Mouse (Mus musculus): ENCODE measurements at regions not wholly inside any gene's neighbourhood (a gene's known extent, or its start where the extent isn't known, plus 50 kb on each side); places are given as distances from the start of the nearest gene placed in this dataset.

GRCm38 (mm10) chr4:39508866-39509265, 58.8 kb downstream of the 1700009N14Rik start:
- Histone ChIP-seq H3K4me1 (ENCODE audit: insufficient read depth) (no peaks in the 10 kb centered on the region), H3K9me3 (ENCODE audit: low read length) (no peaks in the 10 kb centered on the region), H3K4me3 (ENCODE audit: low read depth, low read length) (no peak overlapping the region), H3K4me2 (ENCODE audit: low read depth, low read length) (no peak overlapping the region), H3K27me3 (ENCODE audit: insufficient read depth, low read length) (no peaks in the 10 kb centered on the region), H3K9ac (replicated peaks) (no peak overlapping the region), H3K27ac (ENCODE audit: low read depth) (no peak overlapping the region), H3K36me3 (replicated peaks; ENCODE audit: insufficient read depth, low read length) (no peaks in the 10 kb centered on the region)
- WGBS (ENCODE audit: insufficient replicate concordance) = 84% methylated on average over 6 of the region's 6 CpGs
- ATAC-seq (no peak), DNase-seq (no peak)
- TF ChIP-seq EP300 (IDR thresholded peaks at IDR 0.05; ENCODE audit: low read depth) (no peak), CTCF (IDR thresholded peaks at IDR 0.05; ENCODE audit: low read depth) (no peak)

DNA sequence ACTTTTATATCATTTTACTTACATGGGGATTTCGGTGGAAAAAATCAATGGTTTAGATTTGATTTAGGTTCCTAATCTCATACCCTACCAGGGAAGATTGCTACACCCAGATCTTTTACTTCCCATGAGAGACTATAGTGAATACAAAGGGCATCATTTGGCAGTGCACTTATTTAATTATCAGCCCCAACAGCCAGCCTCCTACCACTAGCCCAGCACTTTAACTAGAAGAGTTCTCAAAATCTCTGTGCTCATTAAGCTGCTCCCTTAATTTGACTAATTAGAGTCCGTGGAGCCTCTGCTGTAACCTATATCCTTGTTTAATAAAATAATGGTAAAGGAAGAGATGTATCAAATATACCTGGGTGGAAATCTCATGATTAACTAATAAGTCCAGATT, 77.4 kb downstream of the 1700009N14Rik start:
- Histone ChIP-seq H3K4me3 (ENCODE audit: low read depth, low read length) (no peak overlapping the region), H3K9me3 (ENCODE audit: low read length) (no peaks in the 10 kb centered on the region), H3K4me1 (ENCODE audit: insufficient read depth) (no peaks in the 10 kb centered on the region), H3K27me3 (ENCODE audit: insufficient read depth, low read length) (no peaks in the 10 kb centered on the region), H3K4me2 (ENCODE audit: low read depth, low read length) (no peak overlapping the region), H3K9ac (replicated peaks) (no peak overlapping the region), H3K36me3 (replicated peaks; ENCODE audit: insufficient read depth, low read length) (no peaks in the 10 kb centered on the region), H3K27ac (ENCODE audit: low read depth) (no peak overlapping the region)
- TF ChIP-seq CTCF (IDR thresholded peaks at IDR 0.05; ENCODE audit: low read depth) = no peak
- no peak for TF ChIP-seq EP300 (IDR thresholded peaks at IDR 0.05; ENCODE audit: low read depth)
- WGBS (ENCODE audit: insufficient replicate concordance) = 78% methylated on average over 2 of the region's 2 CpGs
- ATAC-seq (no peak), DNase-seq (no peak)

GRCm38 (mm10) chr4:39528661-39529060, 78.6 kb downstream of the 1700009N14Rik start:
- 72% methylated on average over 4 of the region's 4 CpGs for WGBS (ENCODE audit: insufficient replicate concordance)
- Histone ChIP-seq H3K36me3 (replicated peaks; ENCODE audit: insufficient read depth, low read length) (no peaks in the 10 kb centered on the region), H3K4me1 (ENCODE audit: insufficient read depth) (no peaks in the 10 kb centered on the region), H3K27me3 (ENCODE audit: insufficient read depth, low read length) (no peaks in the 10 kb centered on the region), H3K4me2 (ENCODE audit: low read depth, low read length) (no peak overlapping the region), H3K4me3 (ENCODE audit: low read depth, low read length) (no peak overlapping the region), H3K27ac (ENCODE audit: low read depth) (no peak overlapping the region), H3K9ac (replicated peaks) (no peak overlapping the region), H3K9me3 (ENCODE audit: low read length) (no peaks in the 10 kb centered on the region)
- DNase-seq (no peak), ATAC-seq (no peak)
- TF ChIP-seq EP300 (IDR thresholded peaks at IDR 0.05; ENCODE audit: low read depth) = no peak
- TF ChIP-seq CTCF (IDR thresholded peaks at IDR 0.05; ENCODE audit: low read depth) = no peak

GRCm38 (mm10) chr4:39556101-39556763, 106.1 kb downstream of the 1700009N14Rik start:
- no peaks in the 10 kb centered on the region for H3K9me3 ChIP-seq (ENCODE audit: low read length)
- no peak overlapping the region for H3K27ac ChIP-seq (ENCODE audit: low read depth)
- no peak overlapping the region for H3K4me2 ChIP-seq (ENCODE audit: low read depth, low read length)
- no peaks in the 10 kb centered on the region for H3K4me1 ChIP-seq (ENCODE audit: insufficient read depth)
- no peaks in the 10 kb centered on the region for H3K27me3 ChIP-seq (ENCODE audit: insufficient read depth, low read length)
- TF ChIP-seq CTCF (IDR thresholded peaks at IDR 0.05; ENCODE audit: low read depth) (no peak), EP300 (IDR thresholded peaks at IDR 0.05; ENCODE audit: low read depth) (no peak)
- H3K4me3 ChIP-seq (ENCODE audit: low read depth, low read length) = no peak overlapping the region
- ATAC-seq (peak; percentile 84), DNase-seq (no peak)
- WGBS (ENCODE audit: insufficient replicate concordance) = 68% methylated on average over 3 of the region's 3 CpGs
- no peaks in the 10 kb centered on the region for H3K36me3 ChIP-seq (replicated peaks; ENCODE audit: insufficient read depth, low read length)
- no peak overlapping the region for H3K9ac ChIP-seq (replicated peaks)

DNA sequence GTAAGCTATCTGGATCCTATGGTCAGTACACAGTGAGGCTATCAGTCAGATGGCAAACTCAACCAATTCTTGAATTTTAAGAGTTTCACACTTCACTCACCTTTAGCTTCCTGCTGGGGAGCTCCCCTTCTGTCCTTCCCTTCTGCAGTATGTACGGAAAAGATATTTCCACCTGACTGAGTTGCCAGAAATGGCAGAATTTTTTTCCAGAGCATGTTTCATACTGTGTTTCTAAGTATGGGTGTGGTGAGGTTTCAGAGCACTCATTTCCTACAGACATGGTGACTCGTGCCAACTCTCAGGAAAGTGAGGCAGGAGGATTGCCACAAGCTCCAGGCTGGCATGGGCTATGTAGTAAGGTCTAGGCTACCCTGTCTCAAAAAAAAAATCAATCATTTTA, 147.3 kb downstream of the 1700009N14Rik start:
- TF ChIP-seq CTCF (IDR thresholded peaks at IDR 0.05; ENCODE audit: low read depth) (no peak), EP300 (IDR thresholded peaks at IDR 0.05; ENCODE audit: low read depth) (no peak)
- Histone ChIP-seq H3K27ac (ENCODE audit: low read depth) (no peak overlapping the region), H3K9me3 (ENCODE audit: low read length) (no peaks in the 10 kb centered on the region), H3K27me3 (ENCODE audit: insufficient read depth, low read length) (no peaks in the 10 kb centered on the region), H3K36me3 (replicated peaks; ENCODE audit: insufficient read depth, low read length) (no peaks in the 10 kb centered on the region), H3K4me2 (ENCODE audit: low read depth, low read length) (no peak overlapping the region), H3K9ac (replicated peaks) (no peak overlapping the region), H3K4me3 (ENCODE audit: low read depth, low read length) (no peak overlapping the region), H3K4me1 (ENCODE audit: insufficient read depth) (no peaks in the 10 kb centered on the region)
- DNase-seq (no peak), ATAC-seq (no peak)
- WGBS (ENCODE audit: insufficient replicate concordance) = 55% methylated on average over 2 of the region's 2 CpGs

DNA sequence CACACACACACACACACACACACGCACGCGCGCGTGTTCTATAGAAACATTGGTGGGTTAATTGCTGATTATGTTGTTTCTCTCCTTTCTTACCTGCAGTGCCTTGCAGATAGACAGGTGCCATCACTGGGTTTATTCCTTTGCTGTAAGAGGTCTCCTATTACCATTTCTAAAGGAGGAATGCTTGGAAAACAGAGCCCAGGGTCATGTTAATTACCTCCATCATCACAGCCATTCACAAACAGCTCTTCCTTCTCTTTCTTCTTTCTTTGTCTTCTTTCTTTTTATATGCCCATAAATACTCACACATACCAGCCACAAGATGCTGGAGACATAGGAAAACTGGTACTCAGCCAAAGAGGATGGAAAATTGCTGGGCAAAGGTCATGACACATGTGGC, 155.0 kb downstream of the 1700009N14Rik start:
- Histone ChIP-seq H3K36me3 (replicated peaks; ENCODE audit: insufficient read depth, low read length) (no peaks in the 10 kb centered on the region), H3K9ac (replicated peaks) (no peak overlapping the region), H3K27me3 (ENCODE audit: insufficient read depth, low read length) (no peaks in the 10 kb centered on the region), H3K9me3 (ENCODE audit: low read length) (no peaks in the 10 kb centered on the region), H3K4me1 (ENCODE audit: insufficient read depth) (no peaks in the 10 kb centered on the region), H3K4me2 (ENCODE audit: low read depth, low read length) (no peak overlapping the region), H3K4me3 (ENCODE audit: low read depth, low read length) (no peak overlapping the region), H3K27ac (ENCODE audit: low read depth) (no peak overlapping the region)
- ATAC-seq (no peak), DNase-seq (no peak)
- TF ChIP-seq EP300 (IDR thresholded peaks at IDR 0.05; ENCODE audit: low read depth) (no peak), CTCF (IDR thresholded peaks at IDR 0.05; ENCODE audit: low read depth) (no peak)
- 92% methylated on average over 5 of the region's 5 CpGs for WGBS (ENCODE audit: insufficient replicate concordance)
